Mouse (Mus musculus): Measurements from ENCODE around the gene Sdk2. TPM values are rescaled to one million over a fixed set of nuclear protein-coding genes. Genes with fewer than 3 reads are reported as not detected.

Gene Sdk2
- polyA plus RNA-seq, 1 experiment from 2014 or later = 3.0 TPM

GRCm38 (mm10) chr11:113786395-113786794 lies 280.5 kb downstream of the Sdk2 start:
- H3K4me3 ChIP-seq (ENCODE audit: low read depth, low read length) = no peak overlapping the region
- H3K4me2 ChIP-seq (ENCODE audit: low read length) = peak overlapping the region; percentile 58
- peak overlapping the region; percentile 82 for H3K27ac ChIP-seq (ENCODE audit: low read length)
- H3K27me3 ChIP-seq (ENCODE audit: control insufficient read depth, insufficient read depth, low read depth, low read length) = no peaks in the 10 kb centered on the region
- no peak; the same call in 1 of the 2 replicates for ATAC-seq
- H3K4me1 ChIP-seq (ENCODE audit: control insufficient read depth, insufficient read depth, low read length) = peaks cover 19% of the 10 kb centered on the region
- no peaks in the 10 kb centered on the region for H3K9me3 ChIP-seq (replicated peaks; ENCODE audit: control insufficient read depth, low read length, poor library complexity, severe bottlenecking)
- peak overlapping the region; percentile 54; the same call in 1 of the 2 replicates for H3K9ac ChIP-seq (ENCODE audit: low read depth, low read length)
- 41% methylated on average over 4 of the region's 4 CpGs for WGBS
- H3K36me3 ChIP-seq (ENCODE audit: control insufficient read depth, insufficient read depth, low read length) = no peaks in the 10 kb centered on the region

GRCm38 (mm10) chr11:113785406-113786171 lies 281.3 kb downstream of the Sdk2 start:
- ATAC-seq = peak; percentile 91
- H3K9me3 ChIP-seq (replicated peaks; ENCODE audit: control insufficient read depth, low read length, poor library complexity, severe bottlenecking) = no peaks in the 10 kb centered on the region
- peaks cover 19% of the 10 kb centered on the region for H3K4me1 ChIP-seq (ENCODE audit: control insufficient read depth, insufficient read depth, low read length)
- WGBS = 2% methylated on average over 19 of the region's 19 CpGs
- H3K36me3 ChIP-seq (ENCODE audit: control insufficient read depth, insufficient read depth, low read length) = no peaks in the 10 kb centered on the region
- peak overlapping the region; percentile 82 for H3K27ac ChIP-seq (ENCODE audit: low read length)
- peak overlapping the region; percentile 54 for H3K9ac ChIP-seq (ENCODE audit: low read depth, low read length)
- H3K4me3 ChIP-seq (ENCODE audit: low read depth, low read length) = peak overlapping the region; percentile 30
- no peaks in the 10 kb centered on the region for H3K27me3 ChIP-seq (ENCODE audit: control insufficient read depth, insufficient read depth, low read depth, low read length)
- peak overlapping the region; percentile 58 for H3K4me2 ChIP-seq (ENCODE audit: low read length)

GRCm38 (mm10) chr11:113784656-113785396 lies 282.0 kb downstream of the Sdk2 start:
- Histone ChIP-seq H3K9me3 (replicated peaks; ENCODE audit: control insufficient read depth, low read length, poor library complexity, severe bottlenecking) (no peaks in the 10 kb centered on the region), H3K4me2 (ENCODE audit: low read length) (peak overlapping the region; percentile 58; the same call in 1 of the 2 replicates), H3K27ac (ENCODE audit: low read length) (peak overlapping the region; percentile 82), H3K36me3 (ENCODE audit: control insufficient read depth, insufficient read depth, low read length) (no peaks in the 10 kb centered on the region), H3K4me1 (ENCODE audit: control insufficient read depth, insufficient read depth, low read length) (peaks cover 19% of the 10 kb centered on the region), H3K27me3 (ENCODE audit: control insufficient read depth, insufficient read depth, low read depth, low read length) (no peaks in the 10 kb centered on the region), H3K4me3 (ENCODE audit: low read depth, low read length) (no peak overlapping the region), H3K9ac (ENCODE audit: low read depth, low read length) (no peak overlapping the region)
- peak; percentile 26 for ATAC-seq
- 31% methylated on average over 2 of the region's 2 CpGs for WGBS

GRCm38 (mm10) chr11:113782496-113782895 lies 284.4 kb downstream of the Sdk2 start:
- Histone ChIP-seq H3K9me3 (replicated peaks; ENCODE audit: control insufficient read depth, low read length, poor library complexity, severe bottlenecking) (no peaks in the 10 kb centered on the region), H3K9ac (ENCODE audit: low read depth, low read length) (no peak overlapping the region), H3K4me3 (ENCODE audit: low read depth, low read length) (no peak overlapping the region), H3K4me2 (ENCODE audit: low read length) (no peak overlapping the region), H3K27ac (ENCODE audit: low read length) (peak overlapping the region; percentile 44), H3K36me3 (ENCODE audit: control insufficient read depth, insufficient read depth, low read length) (no peaks in the 10 kb centered on the region), H3K4me1 (ENCODE audit: control insufficient read depth, insufficient read depth, low read length) (peaks cover 19% of the 10 kb centered on the region), H3K27me3 (ENCODE audit: control insufficient read depth, insufficient read depth, low read depth, low read length) (no peaks in the 10 kb centered on the region)
- 77% methylated on average over 2 of the region's 2 CpGs for WGBS
- no peak for ATAC-seq

GRCm38 (mm10) chr11:113782006-113782405 lies 284.8 kb downstream of the Sdk2 start:
- no peaks in the 10 kb centered on the region for H3K36me3 ChIP-seq (ENCODE audit: control insufficient read depth, insufficient read depth, low read length)

GRCm38 (mm10) chr11:113779680-113780041 lies 287.2 kb downstream of the Sdk2 start:
- no peaks in the 10 kb centered on the region for H3K36me3 ChIP-seq (ENCODE audit: control insufficient read depth, insufficient read depth, low read length)
- H3K4me3 ChIP-seq (ENCODE audit: low read depth, low read length) = no peak overlapping the region
- WGBS = 18% methylated on average over 6 of the region's 6 CpGs
- no peak overlapping the region for H3K27ac ChIP-seq (ENCODE audit: low read length)
- no peaks in the 10 kb centered on the region for H3K27me3 ChIP-seq (ENCODE audit: control insufficient read depth, insufficient read depth, low read depth, low read length)
- no peak overlapping the region for H3K9ac ChIP-seq (ENCODE audit: low read depth, low read length)
- H3K9me3 ChIP-seq (replicated peaks; ENCODE audit: control insufficient read depth, low read length, poor library complexity, severe bottlenecking) = no peaks in the 10 kb centered on the region
- H3K4me1 ChIP-seq (ENCODE audit: control insufficient read depth, insufficient read depth, low read length) = peaks cover 2% of the 10 kb centered on the region
- ATAC-seq = no peak
- no peak overlapping the region for H3K4me2 ChIP-seq (ENCODE audit: low read length)

More at GRCm38 (mm10) chr11:113782006-113782405, 284.8 kb downstream of the Sdk2 start:
- WGBS = 44% methylated on average over 2 of the region's 2 CpGs
- H3K27ac ChIP-seq (ENCODE audit: low read length) = peak overlapping the region; percentile 44; the same call in 1 of the 2 replicates
- H3K9ac ChIP-seq (ENCODE audit: low read depth, low read length) = no peak overlapping the region
- no peak for ATAC-seq
- H3K4me1 ChIP-seq (ENCODE audit: control insufficient read depth, insufficient read depth, low read length) = peaks cover 19% of the 10 kb centered on the region
- no peaks in the 10 kb centered on the region for H3K9me3 ChIP-seq (replicated peaks; ENCODE audit: control insufficient read depth, low read length, poor library complexity, severe bottlenecking)
- H3K4me3 ChIP-seq (ENCODE audit: low read depth, low read length) = no peak overlapping the region
- no peaks in the 10 kb centered on the region for H3K27me3 ChIP-seq (ENCODE audit: control insufficient read depth, insufficient read depth, low read depth, low read length)
- H3K4me2 ChIP-seq (ENCODE audit: low read length) = no peak overlapping the region

- whole genome bisulfite sequencing = 24% methylated on average over 20 of the region's 20 CpGs
- Histone ChIP-seq H3K27ac (ENCODE audit: low read length) (no peak overlapping the region), H3K9me3 (replicated peaks; ENCODE audit: control insufficient read depth, low read length, poor library complexity, severe bottlenecking) (no peaks in the 10 kb centered on the region), H3K4me2 (ENCODE audit: low read length) (no peak overlapping the region), H3K36me3 (ENCODE audit: control insufficient read depth, insufficient read depth, low read length) (no peaks in the 10 kb centered on the region), H3K27me3 (ENCODE audit: control insufficient read depth, insufficient read depth, low read depth, low read length) (no peaks in the 10 kb centered on the region), H3K4me3 (ENCODE audit: low read depth, low read length) (no peak overlapping the region), H3K9ac (ENCODE audit: low read depth, low read length) (no peak overlapping the region), H3K4me1 (ENCODE audit: control insufficient read depth, insufficient read depth, low read length) (no peaks in the 10 kb centered on the region)
- no peak for ATAC-seq
These were observed 287.8 kb downstream of the Sdk2 start for GRCm38 (mm10) chr11:113778733-113779679.

- H3K27me3 ChIP-seq (ENCODE audit: control insufficient read depth, insufficient read depth, low read depth, low read length) = no peaks in the 10 kb centered on the region
- H3K9ac ChIP-seq (ENCODE audit: low read depth, low read length) = no peak overlapping the region
- ATAC-seq = no peak
- no peak overlapping the region for H3K4me2 ChIP-seq (ENCODE audit: low read length)
- no peaks in the 10 kb centered on the region for H3K36me3 ChIP-seq (ENCODE audit: control insufficient read depth, insufficient read depth, low read length)
- no peak overlapping the region for H3K4me3 ChIP-seq (ENCODE audit: low read depth, low read length)
- WGBS = 67% methylated on average over 8 of the region's 8 CpGs
- H3K9me3 ChIP-seq (replicated peaks; ENCODE audit: control insufficient read depth, low read length, poor library complexity, severe bottlenecking) = no peaks in the 10 kb centered on the region
- H3K4me1 ChIP-seq (ENCODE audit: control insufficient read depth, insufficient read depth, low read length) = no peaks in the 10 kb centered on the region
- no peak overlapping the region for H3K27ac ChIP-seq (ENCODE audit: low read length)
These were observed 288.9 kb downstream of the Sdk2 start for GRCm38 (mm10) chr11:113777878-113778464.

Data from midbrain, embryonic 16.5 days (tissue).